Mouse (Mus musculus) adrenal gland, adult 18-20 months (tissue): ENCODE results near the gene Ntf5. TPM values are rescaled to one million over a fixed set of nuclear protein-coding genes. Genes with fewer than 3 reads are reported as not detected.

ENCODE experiments used
- DNase-seq, 2 experiments: peaks; one replicate each; pipeline ENCODE4 v3.0.0; 2021 to 2022; ENCODE audit warnings: low spot score in 2 of 2
- total RNA-seq, 2 experiments: library from RNA; stranded (reverse); gene quantifications; 1 replicate in 1 of 2; 2 replicates in 1 of 2; pipeline ENCODE4 v1.2.3; 2021

Ntf5 gene
- total RNA-seq, 2 experiments from 2014 or later: 0.17 to 0.45 TPM

DNA sequence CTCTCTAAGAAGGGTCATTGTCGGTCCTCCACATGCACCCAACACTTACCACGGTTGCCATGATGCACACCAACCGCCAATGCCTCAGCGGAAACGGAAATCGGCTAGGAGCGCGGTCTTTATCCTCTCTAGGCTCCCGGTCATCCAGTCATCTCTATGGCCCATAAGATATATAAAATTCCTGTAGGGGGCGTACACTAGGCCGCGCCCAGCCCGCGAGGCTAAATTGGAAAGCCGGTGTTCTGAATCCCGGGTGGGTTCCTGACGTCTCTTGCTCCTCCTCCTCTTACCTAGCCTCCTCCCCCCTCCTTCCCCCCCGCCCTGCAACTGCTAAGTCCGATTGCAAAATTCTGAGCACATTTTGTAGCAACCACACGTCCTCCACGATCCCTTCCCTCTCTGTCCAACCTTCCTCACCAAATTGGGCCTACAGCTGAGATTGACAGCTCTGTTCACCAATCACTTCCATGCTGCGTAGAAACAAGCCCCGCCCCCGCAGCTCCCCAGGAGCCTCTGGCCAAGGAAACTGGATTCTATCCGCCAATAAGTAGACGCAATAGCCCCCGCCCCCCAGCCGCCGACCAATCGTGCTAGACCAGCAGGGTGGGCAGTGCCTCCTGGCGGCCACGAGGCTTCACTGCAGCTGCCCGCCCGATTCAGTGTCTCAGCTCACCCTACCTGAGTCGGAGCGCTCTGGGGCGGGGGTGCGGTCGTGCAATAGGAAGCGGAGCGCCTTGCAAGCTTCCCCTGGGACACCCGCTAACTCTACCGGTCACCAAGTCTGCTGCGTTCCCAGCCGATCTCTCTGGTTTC is 20.9 kb downstream of the Ntf5 start, which contains the start of gene Gys1:
Gys1 (plus strand) TSS at position 642 of the 813 bp plus-strand sequence.
- DNase-seq: peak; percentile 99

DNA sequence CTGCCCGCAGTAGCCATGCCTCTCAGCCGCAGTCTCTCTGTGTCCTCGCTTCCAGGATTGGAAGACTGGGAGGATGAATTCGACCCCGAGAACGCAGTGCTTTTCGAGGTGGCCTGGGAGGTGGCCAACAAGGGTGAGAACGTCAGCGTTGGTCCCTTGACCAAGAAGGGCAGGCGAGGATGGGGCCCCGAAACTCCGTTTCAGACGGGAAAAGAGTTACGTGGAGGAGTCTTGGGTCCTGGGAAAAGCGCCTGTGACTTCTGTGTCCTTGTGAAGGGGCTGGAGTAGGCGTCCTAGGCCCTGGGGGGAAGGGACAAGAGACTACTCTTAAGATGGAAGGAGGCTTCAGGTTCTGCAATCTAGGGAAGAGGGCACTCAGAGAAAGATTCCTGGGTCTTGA is 21.5 kb downstream of the Ntf5 start:
- DNase-seq: no peak

DNA sequence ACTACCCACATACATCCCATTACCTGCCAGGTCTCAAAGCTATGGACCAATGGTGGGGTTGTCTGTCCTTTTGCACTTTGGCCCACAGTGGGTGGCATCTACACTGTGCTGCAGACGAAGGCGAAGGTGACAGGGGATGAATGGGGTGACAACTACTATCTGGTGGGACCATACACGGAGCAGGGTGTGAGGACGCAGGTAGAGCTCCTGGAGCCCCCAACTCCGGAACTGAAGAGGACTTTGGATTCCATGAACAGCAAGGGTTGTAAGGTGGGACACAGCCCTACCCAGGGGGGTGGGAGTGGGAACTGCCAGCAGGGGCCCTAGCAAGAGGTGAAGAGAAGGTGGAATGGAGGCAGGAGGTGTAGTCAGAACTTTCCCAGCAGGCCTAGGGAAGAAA is 22.9 kb downstream of the Ntf5 start:
- DNase-seq: no peak

DNA sequence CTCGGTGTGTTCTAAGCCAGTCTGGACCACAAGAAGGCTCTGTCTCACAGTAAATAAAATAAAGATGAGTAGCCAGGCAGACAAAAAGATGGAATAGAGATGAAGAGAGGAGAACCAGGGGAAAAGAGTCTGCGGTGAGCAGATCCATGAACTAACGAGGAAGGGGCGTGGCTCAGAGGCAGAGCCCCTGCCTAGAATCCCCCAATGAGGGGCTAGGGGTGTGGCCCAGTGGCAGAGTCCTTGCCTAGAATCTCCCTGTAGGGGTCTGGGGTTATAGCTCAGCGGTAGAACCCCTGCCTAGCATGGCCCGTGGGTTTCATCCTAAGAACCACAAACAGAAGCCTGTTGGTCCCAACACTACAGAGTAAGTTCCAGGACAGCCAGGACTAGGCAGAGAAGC is 23.6 kb downstream of the Ntf5 start:
- DNase-seq: no peak

DNA sequence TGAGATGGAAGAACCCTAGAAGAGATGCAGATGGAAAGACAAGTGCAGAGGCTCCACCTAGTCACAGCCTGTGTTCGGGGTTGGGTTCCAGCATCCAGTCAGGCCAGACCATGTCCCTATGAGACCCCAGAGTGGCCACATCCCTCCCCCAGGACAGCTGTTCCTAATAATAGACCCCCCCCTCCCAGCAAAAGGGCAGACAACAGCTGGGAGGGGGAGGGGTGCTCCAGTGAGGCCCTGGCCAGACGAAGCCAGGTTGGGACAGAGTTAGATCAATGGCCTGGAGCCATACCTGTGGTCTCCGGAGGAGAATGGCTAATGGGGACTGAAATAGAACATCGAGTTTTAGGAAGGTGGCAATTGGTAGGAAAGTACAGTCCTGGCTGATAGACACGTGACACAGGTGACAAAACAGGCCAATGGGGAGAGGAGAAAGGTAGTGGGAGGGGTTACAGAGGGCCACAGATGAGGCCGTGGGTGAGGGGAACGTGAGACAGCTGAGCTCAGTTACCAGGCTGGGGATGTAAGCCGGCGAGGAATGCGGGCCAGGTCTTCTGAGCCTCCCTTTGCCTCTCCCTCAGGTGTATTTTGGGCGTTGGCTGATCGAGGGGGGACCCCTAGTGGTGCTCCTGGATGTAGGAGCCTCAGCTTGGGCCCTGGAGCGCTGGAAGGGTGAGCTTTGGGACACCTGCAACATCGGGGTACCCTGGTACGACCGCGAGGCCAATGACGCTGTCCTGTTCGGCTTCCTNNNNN is 24.2 kb downstream of the Ntf5 start, which contains the start of gene Ruvbl2:
Ruvbl2 (minus strand) TSS at position 576 of the 756 bp plus-strand sequence.
- DNase-seq: no peak

DNA sequence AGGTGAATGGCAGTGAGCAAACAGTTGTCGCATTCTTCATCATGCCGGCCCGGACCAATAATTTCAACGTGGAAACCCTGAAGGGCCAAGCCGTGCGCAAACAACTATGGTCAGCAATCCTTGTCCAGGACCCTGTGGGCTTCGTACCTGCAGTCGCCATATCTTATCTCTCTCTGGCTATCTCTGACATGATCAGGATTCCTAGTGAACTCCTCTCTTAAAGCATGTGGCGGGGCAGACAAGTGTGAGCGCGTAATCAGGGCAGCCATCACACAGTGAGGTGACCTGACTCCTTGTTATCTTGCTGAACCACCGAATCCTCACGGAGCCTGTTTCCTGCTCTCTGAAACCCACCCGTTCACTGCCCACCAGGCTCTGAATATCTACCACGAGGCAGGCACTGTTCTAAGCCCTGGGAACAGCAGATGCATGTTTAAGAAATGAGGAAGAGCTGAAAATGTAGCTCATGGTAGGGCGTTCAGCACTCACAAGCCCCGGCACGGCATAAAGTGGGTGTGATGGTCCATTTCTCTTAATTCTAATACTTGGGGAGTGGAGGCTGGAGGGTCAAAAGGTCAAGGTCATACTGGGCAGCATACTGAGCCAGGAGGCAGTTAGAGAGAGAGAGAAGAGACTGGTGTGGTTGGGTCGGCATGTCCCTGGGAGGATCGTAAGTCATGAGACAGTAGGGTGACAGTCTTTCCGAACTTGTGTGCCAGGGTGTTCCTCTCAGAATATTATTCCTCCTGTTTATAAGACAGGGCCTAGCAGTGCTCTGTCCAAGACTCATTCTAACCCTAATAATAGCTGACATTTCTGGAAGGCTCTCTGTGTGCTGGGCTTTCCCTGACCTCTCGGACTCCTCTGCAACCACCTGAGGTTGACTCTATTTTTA is 30.3 kb downstream of the Ntf5 start:
- no peak for DNase-seq

DNA sequence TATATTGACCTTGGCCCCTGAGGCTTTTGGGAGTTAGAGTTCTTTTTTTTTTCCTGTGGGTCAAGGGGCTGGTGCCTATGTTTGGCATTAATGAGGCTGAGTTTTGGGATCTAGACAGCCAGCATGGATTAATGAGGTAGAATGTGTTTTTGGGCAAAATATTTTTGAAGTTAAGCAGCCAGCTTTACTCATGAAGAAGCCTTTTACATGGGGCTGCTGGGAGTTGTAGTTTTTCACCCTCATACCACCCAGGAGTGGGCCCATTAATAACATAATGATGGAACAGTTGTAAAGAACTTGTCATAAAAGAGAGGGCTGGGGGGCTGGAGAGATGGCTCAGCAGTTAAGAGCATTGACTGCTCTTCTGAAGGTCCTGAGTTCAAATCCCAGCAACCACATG is 33.1 kb downstream of the Ntf5 start:
- no peak for DNase-seq

DNA sequence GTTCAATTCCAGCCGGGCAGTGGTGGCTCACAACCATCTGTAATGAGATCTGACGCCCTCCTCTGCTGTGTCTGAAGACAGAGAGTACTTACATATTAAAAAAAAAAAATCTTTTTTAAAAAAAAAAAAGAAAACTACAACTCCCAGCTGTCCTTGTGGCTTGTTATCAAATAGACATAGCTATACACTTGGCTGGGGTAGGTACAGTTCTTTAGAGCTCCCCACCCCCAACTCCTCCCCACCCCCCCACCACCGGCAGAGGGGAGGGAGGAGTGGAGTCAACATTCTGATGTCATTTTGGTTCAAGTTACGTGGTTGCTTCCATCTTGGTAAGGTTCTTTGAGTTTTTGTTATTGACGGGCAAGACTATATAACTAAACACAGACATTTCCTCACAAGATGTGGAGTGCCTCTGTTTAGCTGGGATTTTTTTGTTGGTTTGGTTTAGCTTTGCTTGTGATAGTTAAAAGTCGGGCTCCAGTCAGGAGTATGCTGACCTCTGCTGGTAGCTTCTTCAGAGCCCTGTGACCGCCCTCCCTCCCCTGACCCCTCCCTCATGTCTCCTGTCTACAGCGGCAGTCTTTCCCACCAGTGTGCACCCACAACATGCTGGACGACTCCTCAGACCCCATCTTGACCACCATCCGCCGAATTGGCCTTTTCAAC is 34.0 kb downstream of the Ntf5 start:
- no peak for DNase-seq

DNA sequence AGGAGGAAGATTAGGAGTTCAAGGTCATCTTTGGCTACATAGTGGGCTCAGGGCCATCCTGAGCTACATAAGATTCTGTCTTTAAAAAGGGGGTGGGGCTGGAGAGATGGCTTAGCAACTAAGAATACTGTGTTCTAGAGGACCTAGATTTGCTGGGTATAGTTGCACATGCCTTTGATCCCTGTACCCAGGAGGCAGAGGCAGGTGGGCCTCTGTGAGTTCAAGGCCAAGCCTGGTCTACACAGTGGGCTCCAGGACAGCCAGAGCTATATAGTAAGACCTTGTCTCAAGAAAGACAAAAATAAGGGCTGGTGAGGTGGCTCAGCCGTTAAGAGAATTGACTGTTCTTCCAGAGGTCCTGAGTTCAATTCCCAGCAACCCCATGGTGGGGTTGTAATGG is 36.5 kb downstream of the Ntf5 start:
- no peak for DNase-seq

DNA sequence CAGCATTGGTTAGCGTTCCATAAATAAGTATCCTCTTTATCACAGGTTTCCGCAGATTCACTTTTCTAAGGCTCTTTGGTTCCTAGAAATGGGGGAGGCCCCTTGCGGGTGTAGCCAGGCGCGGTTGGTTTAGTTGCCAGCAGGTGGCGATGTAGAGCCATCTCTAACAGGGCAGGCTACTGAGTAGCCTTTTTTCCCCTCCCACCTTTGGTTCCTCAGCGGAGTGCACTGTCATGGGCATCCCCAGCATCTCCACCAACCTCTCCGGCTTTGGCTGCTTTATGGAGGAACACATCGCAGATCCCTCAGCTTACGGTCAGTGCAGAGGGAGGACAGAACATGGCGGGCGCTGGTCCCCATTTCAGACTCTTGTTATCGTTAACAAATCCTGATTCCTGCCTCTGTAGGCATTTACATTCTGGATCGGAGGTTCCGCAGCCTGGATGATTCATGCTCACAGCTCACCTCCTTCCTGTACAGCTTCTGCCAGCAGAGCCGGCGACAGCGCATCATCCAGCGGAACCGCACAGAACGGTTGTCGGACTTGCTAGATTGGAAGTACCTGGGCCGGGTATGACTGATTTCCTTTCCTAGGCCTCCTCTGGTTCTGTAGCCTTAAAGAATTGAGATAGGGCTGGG is 38.0 kb downstream of the Ntf5 start:
- peak; percentile 83 to 86 for DNase-seq

DNA sequence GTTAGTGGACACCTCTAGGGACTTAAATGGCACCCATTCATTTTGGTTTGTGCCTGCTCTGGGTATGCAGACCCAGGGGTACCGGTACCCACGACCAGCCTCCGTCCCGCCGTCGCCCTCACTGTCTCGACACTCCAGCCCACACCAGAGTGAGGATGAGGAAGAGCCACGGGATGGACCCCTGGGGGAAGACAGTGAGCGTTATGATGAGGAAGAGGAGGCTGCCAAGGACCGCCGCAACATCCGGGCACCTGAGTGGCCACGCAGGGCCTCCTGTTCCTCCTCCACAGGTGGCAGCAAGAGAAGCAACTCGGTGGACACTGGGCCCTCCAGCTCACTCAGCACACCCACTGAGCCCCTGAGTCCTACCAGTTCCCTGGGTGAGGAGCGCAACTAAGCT is 41.5 kb downstream of the Ntf5 start:
- no peak for DNase-seq

DNA sequence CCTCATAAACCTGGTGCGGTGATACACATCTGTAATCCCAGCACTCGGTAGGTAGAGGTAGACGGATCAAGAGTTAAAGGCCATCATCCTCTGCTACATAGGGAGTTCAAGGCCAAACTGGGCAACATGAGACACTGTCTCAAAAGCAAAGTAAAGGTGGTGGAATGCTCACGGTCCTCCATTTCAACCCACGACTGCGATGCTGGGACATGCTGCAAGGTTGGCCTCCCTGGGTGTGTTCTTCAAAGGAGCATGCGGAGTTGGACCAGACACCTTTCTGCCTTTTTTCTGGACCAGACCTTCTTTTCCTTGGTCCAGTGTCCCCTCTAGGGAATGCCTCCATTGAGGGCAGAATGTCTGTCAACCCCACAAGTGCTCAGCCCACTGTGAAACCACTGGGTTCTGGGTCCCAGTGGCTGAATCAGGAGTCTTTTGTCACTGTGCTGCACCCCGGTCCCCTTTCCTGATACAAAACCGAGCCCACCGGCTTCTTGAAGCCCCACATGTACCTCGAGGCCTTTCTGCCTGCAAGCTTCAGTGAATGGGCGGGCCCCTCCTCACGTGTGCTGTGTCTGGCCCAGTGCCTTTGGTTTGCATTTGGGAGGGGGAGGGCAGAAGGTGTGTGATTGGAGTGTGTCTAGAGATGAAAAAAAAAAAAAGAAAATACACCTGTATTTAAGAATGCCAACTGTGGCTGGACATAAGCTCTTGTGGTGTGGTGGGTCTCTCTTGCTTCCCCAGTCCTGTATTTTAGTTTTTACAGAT is 42.6 kb downstream of the Ntf5 start:
- DNase-seq: no peak

DNA sequence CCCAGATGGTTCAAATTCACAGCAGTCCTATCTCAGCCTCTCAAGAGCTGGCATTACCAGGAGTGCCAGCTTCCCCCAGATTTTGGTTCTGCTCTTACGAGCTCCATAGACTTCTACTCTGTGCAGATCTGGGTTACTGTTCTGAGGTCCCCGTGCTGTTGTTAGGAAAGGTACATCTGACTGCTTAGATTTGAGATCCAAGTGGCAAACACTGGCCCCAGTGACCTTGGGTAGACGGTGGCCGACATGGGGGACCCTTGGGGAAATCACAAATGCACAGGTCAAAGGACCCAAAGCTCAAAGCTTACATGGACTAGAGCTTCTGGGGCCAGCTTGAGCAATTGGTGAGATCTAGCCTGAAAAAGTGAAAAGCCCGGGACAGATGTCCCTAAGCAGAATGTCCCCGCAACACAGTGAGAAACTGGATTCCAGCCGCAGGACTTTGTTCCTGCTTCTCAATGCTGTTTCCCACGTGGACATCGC is 43.3 kb downstream of the Ntf5 start:
- no peak for DNase-seq

DNA sequence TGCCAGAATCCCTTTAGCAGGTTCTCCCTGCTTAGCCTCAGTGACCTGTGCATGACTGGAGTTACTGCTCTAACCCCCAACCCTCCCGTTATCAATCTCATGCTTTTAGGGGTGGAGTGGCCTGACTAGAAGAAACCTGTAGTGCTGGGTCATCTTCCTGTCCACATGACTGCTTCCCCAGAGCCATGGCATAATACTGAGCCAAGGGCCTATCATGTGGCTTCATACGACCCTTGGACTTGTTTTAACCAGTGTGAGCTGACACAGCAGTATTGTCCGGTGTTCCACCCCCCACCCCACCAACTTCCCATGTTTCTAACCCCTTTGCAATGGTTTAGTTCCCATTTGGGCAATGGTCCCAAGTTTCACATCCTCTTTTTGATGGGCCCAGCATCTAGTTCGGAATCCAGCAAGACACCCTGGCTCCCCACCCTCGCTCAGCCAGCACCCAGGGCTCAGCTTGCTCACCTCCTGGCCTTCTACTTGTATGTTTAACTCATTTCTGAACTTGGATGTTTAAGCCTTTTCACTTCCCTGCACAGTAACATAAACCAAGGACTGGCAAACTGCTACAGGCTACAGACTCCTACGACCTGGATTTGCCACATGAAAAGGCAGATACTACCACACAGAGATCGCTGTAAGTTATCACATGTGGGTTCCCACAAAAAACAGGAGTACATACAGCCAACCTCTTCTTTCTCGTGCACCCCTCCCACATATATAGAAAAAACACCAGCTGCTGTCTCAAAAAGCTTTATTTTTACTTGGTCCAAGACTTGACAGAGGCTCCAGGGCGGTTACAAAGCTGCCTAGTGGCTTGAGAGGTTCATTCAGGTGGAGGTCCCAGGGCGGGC is 43.9 kb downstream of the Ntf5 start:
- no peak for DNase-seq

DNA sequence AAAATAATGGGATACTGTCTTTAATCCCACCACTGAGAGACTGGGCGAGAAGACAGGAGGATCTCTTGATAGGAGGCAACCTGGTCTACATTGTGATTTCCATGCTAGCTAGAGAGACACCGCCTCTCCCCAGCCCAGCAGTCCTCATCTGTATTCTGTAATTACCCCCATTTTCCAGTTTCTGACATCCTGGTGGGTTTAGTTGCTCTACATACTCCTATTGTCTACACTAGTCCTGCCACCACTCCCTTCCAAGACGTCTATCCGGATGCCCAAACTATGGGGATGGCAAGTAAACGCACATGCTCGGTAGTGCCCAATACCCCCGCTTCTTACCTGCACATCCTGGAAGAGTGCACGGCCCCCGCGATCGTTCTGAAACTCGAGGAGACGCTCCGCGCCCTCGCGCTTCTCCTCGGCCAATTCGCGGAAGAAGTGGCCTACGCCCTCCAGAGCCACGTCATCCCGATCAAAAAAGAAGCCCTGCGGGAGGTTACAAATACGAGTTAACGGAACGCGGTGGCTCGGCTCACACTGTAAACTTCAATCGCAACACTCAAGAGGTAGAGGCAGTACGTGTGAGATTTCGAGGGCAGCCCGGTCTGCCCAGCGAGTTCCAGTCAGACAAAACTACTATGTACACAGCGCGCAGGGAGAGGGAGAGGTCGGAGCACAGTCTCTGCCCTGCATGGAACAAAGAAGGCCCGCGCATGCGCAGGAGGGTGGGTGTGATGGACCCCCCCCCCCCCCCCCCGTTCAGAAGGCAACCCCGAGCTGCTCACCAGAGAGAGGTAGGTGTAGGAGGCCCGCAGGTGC is 45.5 kb downstream of the Ntf5 start:
- peak; percentile 62 to 75 for DNase-seq

DNA sequence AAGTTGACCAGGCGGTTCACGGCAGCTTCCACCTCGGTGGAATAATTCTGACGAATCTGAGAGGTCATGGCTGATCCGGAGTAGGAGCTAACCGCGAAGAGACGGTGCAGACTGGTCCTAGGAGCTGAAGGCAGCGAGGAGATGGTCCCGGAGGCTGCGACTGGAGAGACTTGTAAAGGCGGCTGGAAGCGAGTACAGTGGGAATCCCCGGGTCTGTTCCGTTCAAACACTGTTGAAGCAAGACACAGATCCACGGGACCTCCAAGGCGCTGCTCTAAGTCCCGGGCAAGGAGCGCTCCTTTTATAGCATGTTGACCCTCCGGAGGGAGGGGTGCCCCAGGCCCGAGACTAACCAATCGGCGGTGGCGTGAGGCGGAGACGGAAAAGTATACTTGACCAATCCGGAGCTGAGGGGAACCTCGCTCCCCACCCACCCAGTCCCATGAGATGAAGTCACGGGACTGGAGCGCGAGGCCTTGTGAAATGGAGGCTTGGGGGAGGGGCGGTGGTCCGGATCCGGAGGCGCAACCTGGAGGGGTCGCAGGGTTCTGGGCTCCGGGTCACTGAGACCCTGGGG is 46.2 kb downstream of the Ntf5 start, which contains the start of gene Ftl1:
Ftl1 (minus strand) TSS at position 321 of the 577 bp plus-strand sequence.
- DNase-seq: peak; percentile 97 to 98

DNA sequence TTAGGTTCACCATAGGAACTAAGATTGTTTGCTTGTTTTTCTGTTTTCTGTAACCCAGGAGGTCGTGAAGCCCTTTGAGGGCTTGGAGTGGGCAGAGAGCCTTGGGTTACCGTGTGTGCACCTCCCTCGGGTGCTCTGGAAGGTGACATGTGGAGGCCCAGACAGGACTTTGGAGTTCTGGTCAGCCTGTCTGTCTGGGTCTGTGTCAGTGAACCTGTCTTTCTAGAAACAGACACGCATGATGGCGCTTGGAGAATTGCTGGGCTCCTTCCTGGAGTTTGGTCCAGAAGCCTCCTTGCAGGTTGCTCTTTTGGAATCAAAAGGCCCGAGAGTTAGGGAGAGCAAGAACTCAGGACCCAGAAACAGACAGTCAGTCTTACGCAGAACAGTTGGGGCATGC is 46.9 kb downstream of the Ntf5 start:
- DNase-seq: no peak
